Mouse (Mus musculus): ENCODE results near the gene Gm21149. TPM values are rescaled to one million over a fixed set of nuclear protein-coding genes. Genes with fewer than 3 reads are reported as not detected.

Gm21149 gene
- polyA plus RNA-seq, 1 experiment from 2014 or later: not detected

Other genes with a start within 250 kb of the Gm21149 start
- gene Gm21190, start 52.7 kb upstream of the Gm21149 start, polyA plus RNA-seq (2015; fragmentation: Nextera tagmentation; extraction: Ambion mirVana): not detected in 2 replicates
- 0.23 TPM in 1 of 2 replicates, not detected in the other for gene Gm21083, start 100.8 kb upstream of the Gm21149 start, polyA plus RNA-seq (2015; fragmentation: Nextera tagmentation; extraction: Ambion mirVana)
- gene Speer4d, start 142.5 kb upstream of the Gm21149 start, polyA plus RNA-seq (2015; fragmentation: Nextera tagmentation; extraction: Ambion mirVana): not detected in 2 replicates
- not detected in 2 replicates for gene 4930572O03Rik, start 180.5 kb upstream of the Gm21149 start, polyA plus RNA-seq (2015; fragmentation: Nextera tagmentation; extraction: Ambion mirVana)
- not detected in 2 replicates for gene Speer4c, start 237.7 kb upstream of the Gm21149 start, polyA plus RNA-seq (2015; fragmentation: Nextera tagmentation; extraction: Ambion mirVana)

Measured in intestine, embryonic 15.5 days (tissue).